Mouse (Mus musculus) ES-Bruce4 (cell line): ENCODE data around the gene Gm48551. TPM values are rescaled to one million over a fixed set of nuclear protein-coding genes. Genes with fewer than 3 reads are reported as not detected.

Experiments
- H3K27ac ChIP-seq: 2 replicates; pipeline ENCODE4 v1.5.1; 2012; ENCODE audit warnings: low read length, inconsistent platforms; ENCODE audit not compliant: insufficient read depth
- H3K27me3 ChIP-seq: 2 replicates; pipeline ENCODE4 v1.6.1; 2012; ENCODE audit warnings: mild to moderate bottlenecking, low read length, inconsistent platforms; ENCODE audit not compliant: control insufficient read depth, poor library complexity, insufficient read depth, severe bottlenecking
- H3K36me3 ChIP-seq: 2 replicates; pipeline ENCODE4 v1.6.1; 2012; ENCODE audit warnings: inconsistent platforms, mild to moderate bottlenecking, low read length, moderate library complexity; ENCODE audit not compliant: control insufficient read depth, poor library complexity, insufficient read depth, severe bottlenecking
- H3K4me1 ChIP-seq: one replicate; pipeline ENCODE4 v1.8.1; 2011; ENCODE audit warnings: low read length; ENCODE audit not compliant: control insufficient read depth, insufficient read depth
- H3K4me3 ChIP-seq: 2 replicates; pipeline ENCODE4 v1.5.1; 2011; ENCODE audit warnings: low read depth, mild to moderate bottlenecking, low read length
- H3K9ac ChIP-seq: 2 replicates; pipeline ENCODE4 v1.6.1; 2012; ENCODE audit warnings: low read depth, mild to moderate bottlenecking, inconsistent platforms; ENCODE audit not compliant: poor library complexity, severe bottlenecking
- H3K9me3 ChIP-seq: replicated peaks from 2 replicates; pipeline ENCODE4 v1.6.1; 2012; ENCODE audit warnings: mild to moderate bottlenecking, low read length, inconsistent platforms; ENCODE audit not compliant: control insufficient read depth, poor library complexity, insufficient read depth, severe bottlenecking
- CTCF ChIP-seq: IDR thresholded peaks from one replicate; pipeline ENCODE4 v1.8.1; 2011; ENCODE audit warnings: low read depth, low read length
- EP300 ChIP-seq: IDR thresholded peaks from 2 replicates; pipeline ENCODE4 v1.6.1; 2011; ENCODE audit warnings: low read depth, low read length; ENCODE audit not compliant: insufficient read depth
- POLR2A ChIP-seq: IDR thresholded peaks from one replicate; pipeline ENCODE4 v1.8.1; 2011; ENCODE audit warnings: low read length; ENCODE audit not compliant: insufficient read depth
- polyA plus RNA-seq: library from polyadenylated mRNA; stranded (reverse); fragments of >200 nt; gene quantifications from 2 replicates; pipeline ENCODE4 v1.2.4, GENCODE M21; 2011; ENCODE audit warnings: low read depth; ENCODE audit not compliant: missing spikeins, insufficient read depth, insufficient read length

Gene Gm48551
- polyA plus RNA-seq, 1 experiment: 1.5 TPM

- peak overlapping the region; percentile 39 for H3K9ac ChIP-seq
- H3K27ac ChIP-seq: peak overlapping the region; percentile 2
- H3K4me1 ChIP-seq: peaks cover 6% of the 10 kb centered on the region
- H3K27me3 ChIP-seq: no peaks in the 10 kb centered on the region
- H3K4me3 ChIP-seq: peak overlapping the region; percentile 35
- TF ChIP-seq EP300 (no peak), POLR2A (no peak), CTCF (no peak)
- no peaks in the 10 kb centered on the region for H3K9me3 ChIP-seq
- H3K36me3 ChIP-seq: no peaks in the 10 kb centered on the region
Observed at GRCm38 (mm10) chr10:81400371-81401204, 16.3 kb downstream of the Gm48551 start.

- TF ChIP-seq CTCF: no peak
- TF ChIP-seq POLR2A: no peak
- no peak for TF ChIP-seq EP300
- H3K9ac ChIP-seq: peak overlapping the region; percentile 39
- H3K36me3 ChIP-seq: no peaks in the 10 kb centered on the region
- H3K27me3 ChIP-seq: no peaks in the 10 kb centered on the region
- no peaks in the 10 kb centered on the region for H3K9me3 ChIP-seq
- H3K27ac ChIP-seq: peak overlapping the region; percentile 2
- peaks cover 6% of the 10 kb centered on the region for H3K4me1 ChIP-seq
- H3K4me3 ChIP-seq: peak overlapping the region; percentile 13
Observed at GRCm38 (mm10) chr10:81401205-81401520, 16.9 kb downstream of the Gm48551 start.

- no peaks in the 10 kb centered on the region for H3K27me3 ChIP-seq
- H3K27ac ChIP-seq: peak overlapping the region; percentile 52
- peak overlapping the region; percentile 17 for H3K4me3 ChIP-seq
- no peaks in the 10 kb centered on the region for H3K36me3 ChIP-seq
- H3K4me1 ChIP-seq: peaks cover 8% of the 10 kb centered on the region
- TF ChIP-seq CTCF (no peak), POLR2A (no peak), EP300 (no peak)
- no peaks in the 10 kb centered on the region for H3K9me3 ChIP-seq
- peak overlapping the region; percentile 39; the same call in 1 of the 2 replicates for H3K9ac ChIP-seq
Observed at GRCm38 (mm10) chr10:81401521-81402226, 17.4 kb downstream of the Gm48551 start.

GRCm38 (mm10) chr10:81402227-81402765 lies 18.0 kb downstream of the Gm48551 start:
- Histone ChIP-seq H3K36me3 (no peaks in the 10 kb centered on the region), H3K27ac (peak overlapping the region; percentile 52; the same call in 1 of the 2 replicates), H3K27me3 (no peaks in the 10 kb centered on the region), H3K4me1 (peaks cover 8% of the 10 kb centered on the region), H3K9me3 (no peaks in the 10 kb centered on the region), H3K9ac (no peak overlapping the region; the same call in 1 of the 2 replicates), H3K4me3 (peak overlapping the region; percentile 17)
- TF ChIP-seq EP300 (no peak), POLR2A (no peak)

- Histone ChIP-seq H3K27me3 (no peaks in the 10 kb centered on the region), H3K9me3 (no peaks in the 10 kb centered on the region), H3K27ac (no peak overlapping the region), H3K4me3 (no peak overlapping the region), H3K36me3 (no peaks in the 10 kb centered on the region), H3K9ac (0 out of 2 replicates have a peak overlapping the region, but pooled peaks have one; percentile 13), H3K4me1 (peaks cover 12% of the 10 kb centered on the region)
- no peak for TF ChIP-seq POLR2A
- no peak for TF ChIP-seq CTCF
- no peak for TF ChIP-seq EP300
Observed at GRCm38 (mm10) chr10:81403511-81403910, 19.2 kb downstream of the Gm48551 start.

- H3K9me3 ChIP-seq: no peaks in the 10 kb centered on the region
- peaks cover 12% of the 10 kb centered on the region for H3K4me1 ChIP-seq
- H3K4me3 ChIP-seq: 0 out of 2 replicates have a peak overlapping the region, but pooled peaks have one; percentile 4
- TF ChIP-seq EP300 (no peak), CTCF (no peak), POLR2A (no peak)
- no peaks in the 10 kb centered on the region for H3K36me3 ChIP-seq
- no peaks in the 10 kb centered on the region for H3K27me3 ChIP-seq
- no peak overlapping the region for H3K27ac ChIP-seq
- H3K9ac ChIP-seq: no peak overlapping the region
Observed at GRCm38 (mm10) chr10:81404082-81404481, 19.8 kb downstream of the Gm48551 start.
